Mouse (Mus musculus): ENCODE measurements around the gene Gnl2.

DNA sequence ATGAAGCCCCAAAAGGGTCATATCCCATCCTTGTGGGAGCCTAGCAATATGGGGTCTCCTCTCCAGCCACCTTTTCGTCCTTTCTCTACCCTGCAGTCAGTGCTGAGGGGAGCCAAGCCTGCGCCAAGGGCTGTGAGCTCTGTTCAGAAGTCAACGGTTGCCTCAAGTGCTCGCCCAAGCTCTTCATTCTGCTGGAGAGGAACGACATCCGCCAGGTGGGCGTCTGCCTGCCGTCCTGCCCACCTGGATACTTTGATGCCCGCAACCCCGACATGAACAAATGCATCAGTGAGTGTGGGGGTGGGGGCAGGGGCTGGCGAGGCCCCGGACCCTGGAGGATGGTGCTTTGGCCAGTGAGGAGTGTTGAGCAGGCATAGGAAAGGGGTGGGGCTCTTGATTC, 11.5 kb upstream of the Gnl2 start:
- TF ChIP-seq CTCF (conservative IDR thresholded peaks at IDR 0.05; ENCODE audit: low read length) (no peak), POU5F1 (IDR thresholded peaks at IDR 0.05; ENCODE audit: borderline replicate concordance, low read length) (no peak), NANOG (IDR thresholded peaks at IDR 0.05; ENCODE audit: borderline replicate concordance, low read length) (no peak)

Data from E14TG2a.4 (cell line).